Mouse (Mus musculus): ENCODE measurements around the gene Eml1.

DNA sequence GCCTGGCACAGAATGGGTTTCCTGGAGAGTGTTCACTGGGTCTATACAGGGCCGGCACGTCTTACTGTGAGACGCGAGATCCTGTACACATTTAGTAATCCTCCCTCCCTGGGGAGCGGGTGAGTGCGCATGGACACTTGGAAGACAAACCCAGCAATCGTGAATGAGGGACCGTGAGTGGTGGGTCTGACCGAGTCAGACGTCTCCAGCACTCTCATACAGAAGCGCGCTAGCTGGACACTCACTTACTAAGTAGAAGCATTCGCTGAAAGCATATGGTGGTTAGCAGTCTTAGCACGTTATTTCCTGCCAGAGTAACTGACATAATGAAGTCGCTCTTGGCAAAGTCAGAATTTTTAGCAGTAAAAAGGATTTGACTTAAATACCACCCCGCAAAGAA is 62.3 kb downstream of the Eml1 start:
- no peak for TF ChIP-seq POLR2A (IDR thresholded peaks at IDR 0.05; ENCODE audit: control insufficient read depth, extremely low read depth, insufficient read depth, low read length, poor library complexity)
- TF ChIP-seq CTCF (IDR thresholded peaks at IDR 0.05; ENCODE audit: borderline replicate concordance, control insufficient read depth, extremely low read depth, insufficient read depth, low read length, poor library complexity): no peak
